Mouse (Mus musculus): ENCODE data around the gene Mrpl53. TPM values are rescaled to one million over a fixed set of nuclear protein-coding genes. Genes with fewer than 3 reads are reported as not detected.

Gene Mrpl53
- total RNA-seq, 1 experiment from 2014 or later: 119 TPM

DNA sequence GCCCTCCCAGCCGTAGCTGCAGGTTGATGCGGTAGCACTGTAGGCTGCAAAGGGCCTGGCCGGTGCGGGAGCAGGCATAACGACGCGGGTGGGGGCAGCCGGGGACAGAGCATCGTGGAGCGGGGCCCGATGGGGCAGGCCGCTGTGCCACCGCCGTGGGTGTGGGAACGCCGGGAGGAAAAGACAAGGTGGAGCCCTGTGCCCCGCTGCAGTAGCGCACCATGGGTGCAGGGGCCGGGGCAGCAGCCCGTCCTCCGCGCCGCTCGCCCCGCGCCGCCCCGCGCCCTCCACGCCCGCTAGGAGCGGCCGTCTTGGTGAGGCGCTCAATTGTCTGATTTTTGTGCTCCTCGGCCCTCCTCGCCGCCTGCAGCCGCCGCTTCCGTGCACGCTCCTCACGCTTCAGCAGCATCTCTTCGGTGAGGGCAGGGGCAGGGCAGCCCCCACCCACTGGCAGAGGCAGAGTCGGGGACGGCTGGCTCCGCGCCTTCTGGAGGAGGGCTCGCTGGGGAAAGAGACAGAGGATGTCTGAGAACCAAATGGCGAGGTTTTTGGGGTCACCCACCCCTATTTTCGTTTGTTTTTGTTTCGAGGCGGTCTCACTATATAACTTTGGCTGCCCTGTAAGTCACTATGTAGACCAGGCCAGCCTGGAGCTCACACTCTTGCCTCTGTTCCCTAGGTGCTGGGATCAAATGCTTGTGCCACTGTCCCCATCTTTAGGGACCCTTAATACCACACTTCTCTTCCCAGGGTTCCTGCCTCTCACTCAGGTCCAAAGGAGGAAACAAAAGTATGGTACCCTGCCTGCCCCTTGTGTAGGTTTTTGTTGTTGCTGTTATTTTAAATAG lies 13.2 kb downstream of the Mrpl53 start:
- no peak for DNase-seq

DNA sequence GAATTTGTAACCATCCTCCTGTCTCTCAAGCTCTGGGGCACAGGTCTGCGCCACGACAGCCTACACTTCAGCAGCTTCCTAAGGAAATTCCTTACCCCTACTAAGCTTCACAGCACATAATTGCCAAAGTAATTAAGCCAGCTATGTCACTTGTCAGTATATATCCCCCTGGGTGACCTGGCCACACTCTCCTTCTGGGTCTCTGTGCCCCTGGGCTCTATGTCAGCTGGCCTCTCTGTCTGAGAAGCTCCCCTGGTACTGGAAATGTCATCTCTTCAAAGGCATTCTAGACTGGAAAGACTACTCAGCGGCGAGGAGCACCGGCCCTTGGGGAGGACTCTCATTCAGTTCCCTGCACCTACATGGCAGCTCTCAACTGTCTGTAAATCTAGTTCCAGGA lies 14.1 kb downstream of the Mrpl53 start:
- no peak for DNase-seq

DNA sequence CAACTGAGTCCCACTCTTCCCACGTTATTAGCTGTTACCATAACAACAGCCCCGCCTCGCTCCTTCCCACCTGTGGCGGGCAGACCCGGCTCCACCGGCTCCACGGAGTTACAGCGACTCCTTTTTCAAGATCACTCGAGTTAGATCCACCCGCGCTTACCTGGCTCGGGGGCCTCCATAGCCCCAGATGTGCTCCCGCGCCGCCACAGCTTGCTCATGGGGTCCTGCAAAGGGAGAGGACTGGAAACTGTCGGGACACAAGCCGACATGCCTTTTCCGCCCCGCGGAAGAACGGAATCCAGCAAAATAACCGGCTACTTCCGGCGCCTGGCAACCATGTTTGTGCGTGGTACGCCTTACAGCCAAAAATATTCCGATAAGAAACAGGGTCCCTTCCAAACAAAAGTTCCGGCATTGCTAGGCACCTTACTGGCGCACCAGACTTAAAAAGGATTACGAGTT lies 16.0 kb downstream of the Mrpl53 start:
- peak; percentile 96 for DNase-seq

DNA sequence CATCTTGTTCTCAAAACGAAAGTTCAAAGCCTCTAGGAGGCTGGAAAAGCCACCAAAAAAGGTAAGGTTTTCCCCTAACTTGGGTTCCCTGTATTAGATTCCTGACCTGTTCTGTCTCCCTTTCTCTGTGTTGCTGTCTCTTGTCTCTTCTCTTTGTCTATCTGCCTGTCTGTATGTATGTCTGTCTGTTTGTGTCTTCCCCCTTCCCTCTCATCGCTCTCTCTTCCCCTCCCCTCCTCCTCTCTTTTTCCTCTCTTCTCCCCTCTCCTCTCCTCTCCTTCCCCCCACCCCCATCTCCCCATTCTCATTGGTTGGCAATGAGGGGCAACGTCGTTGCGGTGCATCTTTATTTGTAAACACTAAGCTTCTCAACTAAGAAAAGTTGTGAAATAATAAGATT lies 16.5 kb downstream of the Mrpl53 start, which contains the start of gene Ino80b:
TSS of gene Ino80b (minus strand) at position 101 of the 400 bp plus-strand sequence.
- no peak for DNase-seq

DNA sequence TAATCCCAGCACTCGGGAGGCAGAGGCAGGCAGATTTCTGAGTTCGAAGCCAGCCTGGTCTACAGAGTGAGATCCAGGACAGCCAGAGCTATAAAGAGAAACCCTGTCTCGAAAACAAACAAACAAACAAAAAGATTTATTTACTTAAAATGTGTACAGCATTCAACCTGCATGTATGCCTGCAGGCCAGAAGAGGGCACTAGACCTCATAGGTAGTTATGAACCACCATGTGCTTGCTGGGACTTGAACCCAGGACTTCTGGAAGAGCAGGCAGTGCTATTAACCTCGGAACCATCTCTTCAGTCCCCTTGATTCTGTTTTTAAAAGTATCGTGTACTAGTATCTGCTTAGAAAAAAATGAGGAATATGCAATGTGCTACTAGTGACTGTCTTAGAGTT lies 18.6 kb downstream of the Mrpl53 start:
- no peak for DNase-seq

DNA sequence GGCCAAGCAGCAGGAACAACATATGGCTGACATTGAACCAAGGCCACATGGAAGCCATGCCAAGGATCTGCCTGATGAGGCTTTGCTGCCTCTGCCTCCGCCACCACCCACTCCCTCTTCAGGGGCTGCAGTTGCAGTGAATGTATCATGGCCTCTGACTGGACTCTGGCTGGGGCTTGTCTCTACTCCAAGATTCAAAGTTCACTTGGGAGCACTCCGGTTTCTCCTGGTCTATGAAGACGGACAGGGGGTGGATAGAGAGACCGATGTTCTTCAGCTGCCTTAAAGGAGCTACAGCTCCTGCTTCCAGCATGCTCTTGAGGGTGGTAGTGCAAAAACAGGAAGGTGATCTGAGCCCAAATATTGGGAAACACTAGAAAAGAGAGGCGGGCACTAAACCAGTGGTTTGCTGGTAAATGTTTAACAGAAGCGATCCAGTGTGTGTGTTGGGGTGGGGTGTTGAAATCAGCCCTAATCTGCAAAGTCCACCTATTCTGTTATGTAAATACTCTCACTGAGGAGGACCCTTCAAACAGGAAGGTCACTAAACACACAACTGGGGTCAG lies 22.7 kb downstream of the Mrpl53 start:
- no peak for DNase-seq

DNA sequence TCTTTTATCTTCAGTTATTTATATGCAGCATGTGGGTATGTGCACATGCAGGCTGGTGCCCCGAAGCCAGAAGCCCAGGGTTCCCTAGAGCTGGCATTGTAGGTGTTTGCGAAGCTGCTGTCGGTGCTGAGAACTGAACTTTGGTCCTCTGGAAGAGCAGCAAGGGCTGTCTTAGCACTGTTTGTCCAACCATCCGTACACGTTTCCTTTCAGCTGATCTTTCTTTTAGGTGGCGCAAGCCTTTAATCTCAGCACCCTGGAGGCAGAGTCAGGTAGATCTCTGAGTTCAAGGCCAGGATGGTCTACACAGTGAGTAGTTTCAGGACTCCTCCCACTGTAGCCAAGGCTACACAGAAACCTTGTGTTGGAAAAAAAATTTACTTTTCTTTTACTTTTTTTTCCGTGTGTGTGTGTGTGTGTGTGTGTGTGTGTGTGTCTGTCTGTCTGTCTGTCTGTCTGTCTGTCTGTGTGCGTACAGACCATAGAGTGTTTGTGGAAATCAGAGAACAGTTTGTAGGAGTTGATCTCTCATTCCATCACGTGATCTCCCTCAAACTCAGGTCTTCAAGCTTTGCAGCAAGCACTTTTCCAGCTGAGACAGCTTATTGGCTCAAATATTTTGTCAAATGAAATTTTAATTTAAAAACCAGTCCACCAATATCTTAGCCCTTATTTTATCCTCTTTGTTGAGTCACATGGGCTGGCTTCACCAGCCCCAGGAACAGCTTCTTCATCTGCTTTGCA lies 23.5 kb downstream of the Mrpl53 start:
- no peak for DNase-seq

DNA sequence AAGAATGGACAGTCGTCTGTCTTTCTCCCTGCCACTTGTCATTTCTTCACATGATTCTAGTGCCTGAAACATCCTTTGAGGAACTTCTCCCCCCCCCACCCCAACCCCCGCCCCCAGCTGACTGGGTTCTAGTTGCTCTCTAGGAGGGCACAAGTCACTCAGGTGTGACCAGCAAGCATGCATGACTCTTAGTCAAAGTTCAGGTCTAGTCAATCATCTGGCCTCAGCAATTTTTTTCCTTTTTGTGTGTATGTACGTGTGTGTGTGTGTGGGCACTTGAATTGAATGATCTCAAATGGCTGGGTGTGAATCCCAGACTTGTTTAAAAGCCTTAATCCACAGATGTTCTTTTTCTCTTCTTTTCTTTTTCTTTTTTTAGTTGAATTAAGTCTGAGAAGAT lies 25.4 kb downstream of the Mrpl53 start:
- no peak for DNase-seq

DNA sequence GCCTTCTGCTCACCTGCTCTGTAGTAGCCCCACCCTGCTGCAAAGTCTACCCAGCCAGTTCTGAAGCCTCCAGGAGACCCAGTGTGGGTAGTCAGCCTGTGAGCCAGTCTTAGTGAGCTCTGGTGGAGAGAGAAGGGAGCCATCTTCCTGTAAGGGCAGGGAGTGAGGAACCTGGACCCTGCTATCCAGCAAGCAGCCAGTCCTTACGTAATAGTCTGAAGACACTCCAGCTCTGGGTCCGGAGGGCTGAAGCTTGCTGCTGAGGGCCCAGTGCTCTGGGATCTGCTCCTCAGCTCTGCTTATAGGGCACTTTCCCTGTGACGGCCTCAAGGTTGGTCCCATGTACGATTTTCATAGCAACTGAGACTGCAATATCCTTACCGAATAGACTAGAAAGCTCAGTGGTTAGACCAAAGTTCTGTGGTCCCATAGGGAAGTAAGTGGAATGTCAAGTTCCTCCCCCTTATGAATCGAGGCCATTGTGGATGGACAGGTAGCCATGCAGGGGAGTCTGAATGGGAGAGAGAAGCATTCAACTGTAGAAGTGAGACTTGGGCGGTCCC lies 26.2 kb downstream of the Mrpl53 start, which contains the start of gene Rtkn:
TSS of gene Rtkn (plus strand) at position 513 of the 563 bp plus-strand sequence.
- no peak for DNase-seq

DNA sequence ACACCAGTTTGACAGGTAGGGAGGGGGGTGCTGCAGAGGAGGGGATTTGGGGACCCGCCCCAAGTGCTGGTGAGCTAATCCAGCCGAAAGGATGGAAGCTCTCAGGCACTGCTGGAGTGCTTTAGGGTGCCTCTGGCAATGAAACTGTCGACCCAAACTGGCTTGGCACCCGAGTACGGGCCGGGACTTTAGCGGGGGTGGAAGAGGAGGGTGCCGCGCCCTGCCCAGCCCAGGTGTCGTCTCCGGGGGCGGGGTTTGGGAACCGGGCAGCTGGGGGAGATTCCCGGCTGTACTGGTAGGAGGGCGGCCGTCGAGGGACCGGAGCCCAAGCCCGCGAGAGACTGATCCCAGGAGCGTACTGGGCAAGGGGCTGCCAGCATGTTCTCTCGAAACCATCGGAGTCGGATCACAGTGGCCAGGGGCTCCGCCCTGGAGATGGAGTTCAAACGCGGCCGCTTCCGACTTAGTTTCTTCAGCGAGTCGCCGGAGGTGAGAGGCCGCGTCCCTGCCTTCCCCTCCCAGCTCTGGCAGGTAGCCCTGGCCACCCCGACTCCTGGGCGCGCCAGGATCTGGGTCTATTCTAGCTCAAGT lies 26.8 kb downstream of the Mrpl53 start:
- DNase-seq: peak; percentile 61

DNA sequence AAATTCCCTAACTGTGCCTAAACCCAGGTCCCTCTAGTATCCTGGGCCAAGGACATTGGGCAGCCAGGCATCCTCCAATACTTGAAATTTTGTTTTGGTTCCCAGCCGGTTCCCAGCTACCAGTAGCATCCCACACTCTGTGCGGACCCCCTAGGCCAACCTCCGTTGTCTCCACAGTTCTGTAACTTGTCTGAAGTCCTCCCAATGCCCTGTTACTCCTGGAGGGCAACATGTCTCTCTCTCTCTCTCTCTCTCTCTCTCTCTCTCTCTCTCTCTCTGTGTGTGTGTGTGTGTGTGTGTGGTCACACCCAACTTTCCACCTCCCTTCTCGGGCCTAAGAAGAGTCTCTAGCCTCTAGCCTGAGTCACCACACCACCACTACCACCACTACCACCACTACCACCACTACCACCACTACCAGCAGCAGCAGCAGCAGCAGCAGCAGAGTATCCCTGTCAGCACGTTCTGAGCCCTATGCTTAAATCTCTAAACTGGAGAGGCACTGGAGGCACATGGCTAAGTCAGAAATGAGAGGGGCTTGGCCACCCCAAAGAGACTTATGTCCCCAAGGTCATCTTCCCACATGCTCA lies 27.5 kb downstream of the Mrpl53 start:
- DNase-seq: no peak

DNA sequence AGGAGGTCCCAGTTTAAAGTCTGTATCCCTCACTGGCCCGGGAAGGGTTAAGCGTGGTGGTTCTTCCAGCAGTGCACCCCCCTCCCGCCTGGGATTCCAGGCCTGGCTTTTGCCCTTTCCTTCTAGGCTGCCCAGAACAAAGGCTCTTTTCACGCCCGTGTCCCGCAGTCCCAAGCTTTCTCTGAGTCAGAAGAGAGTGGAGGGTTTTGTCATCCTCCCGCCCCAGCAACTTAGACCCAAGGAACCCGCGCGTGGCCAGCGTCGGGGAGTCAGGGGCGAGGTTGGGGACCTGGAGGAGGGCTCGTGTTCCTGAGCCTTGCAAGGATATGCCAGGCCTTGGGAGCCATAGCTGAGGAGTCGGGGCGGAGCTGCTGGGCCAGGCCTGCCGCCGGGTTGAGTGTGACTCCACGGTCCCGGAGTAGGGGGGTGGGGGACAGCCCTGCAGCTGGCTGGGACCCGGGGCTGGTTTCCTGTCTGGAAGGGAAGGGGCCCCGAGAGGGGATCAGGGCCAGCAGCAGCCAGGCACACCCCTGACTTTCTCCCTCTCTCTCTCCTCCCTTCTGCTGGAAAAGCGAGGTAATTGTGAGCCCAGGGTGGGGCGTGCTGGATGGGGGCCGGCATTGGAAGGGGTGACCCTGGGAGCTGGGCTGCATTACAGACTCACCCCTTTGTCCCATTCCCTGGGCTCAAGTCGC lies 28.2 kb downstream of the Mrpl53 start:
- DNase-seq: peak; percentile 87

DNA sequence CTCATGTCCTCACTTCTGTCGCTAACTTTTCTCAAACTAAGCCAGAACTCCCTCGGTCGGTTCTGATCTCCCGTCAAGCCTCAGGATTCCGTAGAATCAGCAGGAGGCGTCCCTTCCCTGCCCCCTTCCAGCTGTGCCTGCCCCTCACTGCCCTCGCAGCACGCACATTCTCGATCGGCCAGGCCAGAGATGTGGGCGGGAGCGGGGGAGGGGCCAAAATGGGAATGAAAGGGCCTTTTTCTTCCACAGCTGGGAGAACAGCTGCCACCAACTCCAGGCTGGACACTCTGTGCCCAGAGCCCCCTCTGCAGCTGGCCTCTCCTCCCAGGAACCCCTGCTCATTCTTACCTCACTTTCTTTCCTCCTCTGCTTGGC lies 28.7 kb downstream of the Mrpl53 start:
- DNase-seq: peak; percentile 96

DNA sequence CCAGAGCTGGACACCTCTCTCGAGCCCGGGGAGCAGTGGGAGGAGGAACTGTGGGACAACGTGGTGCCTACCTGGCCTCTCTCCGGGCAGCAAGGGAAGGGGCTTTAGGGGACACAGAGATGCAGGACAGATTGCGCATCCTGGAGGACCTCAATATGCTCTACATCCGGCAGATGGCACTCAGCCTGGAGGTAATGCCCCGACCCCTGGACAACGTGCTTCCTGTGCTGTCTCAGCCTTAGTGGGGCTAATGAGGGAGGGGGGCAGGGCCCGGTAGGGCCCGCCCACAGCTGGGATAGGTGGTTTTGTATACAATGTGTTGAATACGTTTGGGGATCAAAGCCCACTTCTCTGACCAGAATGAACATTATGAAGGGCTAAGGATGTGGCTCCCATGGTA lies 29.2 kb downstream of the Mrpl53 start:
- DNase-seq: peak; percentile 56

DNA sequence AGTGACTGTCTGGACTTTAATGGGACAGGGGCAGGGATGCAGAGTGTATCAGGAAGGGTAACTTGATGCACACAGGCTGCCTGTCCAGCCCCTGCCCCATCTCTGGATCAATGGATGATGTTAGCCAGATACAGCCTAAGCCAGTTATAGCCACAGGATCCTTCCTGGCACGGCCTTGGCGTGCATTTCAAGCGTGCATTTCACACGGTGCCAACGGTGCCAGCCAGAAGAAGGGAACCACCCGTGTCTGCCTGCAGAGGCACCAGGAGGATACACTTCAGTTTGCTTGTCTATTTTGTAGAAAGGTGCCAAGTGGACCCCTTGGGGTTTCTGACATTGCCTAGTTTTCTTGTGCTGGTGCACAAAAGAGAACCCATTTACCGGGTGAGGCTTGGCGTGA lies 31.2 kb downstream of the Mrpl53 start:
- no peak for DNase-seq

DNA sequence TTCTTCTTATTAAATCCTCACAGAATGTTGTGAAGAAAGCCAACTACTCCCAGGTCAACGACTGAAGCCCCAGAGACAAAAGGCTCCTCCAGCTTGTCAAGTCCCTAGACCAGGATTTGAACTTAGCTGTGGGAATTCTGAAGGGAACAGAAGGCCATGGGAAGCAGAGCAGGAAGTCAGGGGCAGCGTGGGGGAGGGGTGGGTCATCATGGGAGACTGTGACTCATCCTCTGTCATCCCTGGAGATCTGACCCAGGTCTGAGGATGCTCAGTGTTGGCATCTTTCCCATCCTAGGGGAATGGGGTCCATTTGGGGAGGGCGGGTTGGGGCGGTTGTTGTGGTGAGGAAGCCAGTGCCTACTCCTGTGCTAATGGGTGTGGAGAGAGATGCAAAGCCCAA lies 32.8 kb downstream of the Mrpl53 start:
- peak; percentile 46 for DNase-seq

DNA sequence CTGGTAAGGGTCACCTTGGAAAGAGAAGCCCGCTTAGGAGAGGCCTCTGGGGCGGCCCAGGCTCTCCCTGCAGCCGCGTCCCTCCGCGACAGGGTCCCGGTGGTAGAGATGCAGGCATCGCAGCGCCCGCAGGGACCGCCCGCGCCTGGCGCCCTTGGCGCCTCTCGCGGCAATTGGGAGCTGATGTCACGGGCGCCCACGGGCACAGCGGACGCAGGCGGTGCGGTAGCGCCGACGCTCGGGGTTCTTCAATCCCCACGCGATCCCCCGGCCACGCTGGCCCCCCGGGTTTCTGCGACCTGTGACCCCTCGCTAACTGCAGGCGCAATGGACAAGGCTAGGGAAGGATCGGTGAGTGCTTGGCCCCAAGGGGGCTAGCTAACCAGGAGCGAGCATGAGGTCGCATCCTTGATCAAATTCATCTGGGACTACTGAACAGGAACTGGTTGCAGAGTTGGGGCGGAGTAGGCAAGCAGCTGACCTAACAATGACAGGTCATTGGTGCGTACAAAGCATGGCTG lies 33.4 kb downstream of the Mrpl53 start:
- peak; percentile 68 for DNase-seq

DNA sequence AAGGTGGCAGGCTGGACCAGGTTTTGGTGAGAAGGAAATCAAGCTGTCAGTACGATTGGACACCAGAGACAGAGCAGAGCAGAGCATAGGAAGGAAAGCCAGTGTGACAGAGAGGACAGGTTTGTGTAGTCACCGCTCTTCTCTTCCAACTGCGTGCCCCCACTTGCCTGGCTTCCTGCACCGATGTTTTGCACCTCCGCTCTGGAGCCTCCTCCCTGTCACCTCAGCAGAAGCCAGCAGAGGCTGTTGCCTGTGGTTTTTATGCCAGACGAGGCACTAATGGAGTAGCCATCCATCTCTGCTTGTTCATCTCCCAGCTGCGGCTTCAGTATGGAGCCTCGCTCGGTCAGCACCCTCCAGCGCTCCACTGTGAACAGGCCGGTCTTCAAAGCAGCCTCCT lies 34.0 kb downstream of the Mrpl53 start:
- DNase-seq: no peak

DNA sequence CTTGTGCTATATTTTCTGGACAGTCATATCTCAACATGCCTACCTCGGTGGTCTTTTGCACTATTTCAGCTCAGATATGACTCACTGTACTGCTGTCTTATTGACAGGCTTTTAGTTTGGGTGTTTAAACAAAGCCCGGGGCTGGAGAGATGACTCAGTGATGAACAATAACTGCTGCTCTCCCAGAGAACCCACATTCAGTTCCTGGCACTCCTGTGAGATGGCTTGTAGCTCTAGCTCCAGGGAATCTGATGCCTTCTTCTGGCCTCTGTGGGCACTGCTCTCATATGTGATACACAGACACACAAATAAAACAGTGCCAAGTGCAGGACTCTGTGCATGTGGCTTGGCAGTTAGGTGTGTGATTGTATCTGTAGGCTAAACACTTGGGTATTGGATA lies 36.4 kb downstream of the Mrpl53 start:
- peak; percentile 25 for DNase-seq

DNA sequence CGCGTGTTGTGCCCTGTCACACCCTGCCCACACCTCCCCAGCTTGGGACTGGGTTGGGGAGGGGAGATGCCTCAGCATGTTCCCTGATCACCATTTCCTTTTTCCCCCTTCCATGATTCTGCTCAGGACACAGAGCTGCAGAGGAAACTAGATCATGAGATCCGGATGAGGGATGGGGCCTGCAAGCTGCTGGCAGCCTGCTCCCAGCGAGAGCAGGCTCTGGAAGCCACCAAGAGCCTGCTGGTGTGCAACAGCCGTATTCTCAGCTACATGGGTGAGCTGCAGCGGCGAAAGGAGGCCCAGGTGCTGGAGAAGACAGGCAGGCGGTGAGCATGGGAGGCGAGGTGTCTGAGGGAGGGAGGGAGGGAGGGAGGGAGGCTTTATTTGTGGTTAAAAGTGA lies 37.0 kb downstream of the Mrpl53 start:
- no peak for DNase-seq

DNA sequence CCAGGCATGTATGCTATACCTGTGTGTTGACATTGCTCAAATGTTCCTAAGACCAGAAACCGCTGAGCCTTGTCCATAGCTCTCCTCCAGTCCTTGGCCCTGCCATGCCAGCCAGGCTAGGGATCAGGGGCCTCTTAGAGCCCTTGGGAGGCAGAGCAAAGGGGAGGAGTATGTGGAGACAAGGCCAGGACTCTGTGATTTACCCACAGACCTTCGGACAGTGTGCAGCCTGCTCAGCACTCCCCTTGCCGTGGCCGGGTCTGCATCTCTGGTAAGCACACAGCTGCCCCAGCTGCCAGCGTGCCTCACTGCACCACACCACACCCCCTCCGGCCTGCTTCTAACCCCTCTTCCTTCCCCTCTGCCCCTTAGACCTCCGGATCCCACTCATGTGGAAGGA lies 38.4 kb downstream of the Mrpl53 start:
- DNase-seq: peak; percentile 72
